Mouse (Mus musculus): ENCODE measurements around the gene Ly75. TPM values are rescaled to one million over a fixed set of nuclear protein-coding genes. Genes with fewer than 3 reads are reported as not detected.

Gene Ly75
- total and polyA plus RNA-seq, 2 experiments from 2014 or later: 2.0 to 2.5 TPM

- no peaks in the 10 kb centered on the region for H3K9me3 ChIP-seq (ENCODE audit: low read length)
- no peaks in the 10 kb centered on the region for H3K4me1 ChIP-seq (ENCODE audit: insufficient read depth, low read length)
- H3K4me2 ChIP-seq (ENCODE audit: low read depth, low read length): no peak overlapping the region
- H3K36me3 ChIP-seq (ENCODE audit: insufficient read depth, low read length): no peaks in the 10 kb centered on the region
- WGBS: 92% methylated on average over 7 of the region's 7 CpGs
- DNase-seq (ENCODE audit: low spot score) (no peak), ATAC-seq (no peak)
- no peak overlapping the region for H3K4me3 ChIP-seq (ENCODE audit: low read length)
- no peak overlapping the region for H3K9ac ChIP-seq (replicated peaks; ENCODE audit: low read length)
- H3K27ac ChIP-seq: no peak overlapping the region
- H3K27me3 ChIP-seq (ENCODE audit: insufficient read depth, low read length): no peaks in the 10 kb centered on the region
- no peak for TF ChIP-seq CTCF (IDR thresholded peaks at IDR 0.05; ENCODE audit: low read depth)
These were observed 35.2 kb downstream of the Ly75 start for GRCm38 (mm10) chr2:60347875-60348274.

GRCm38 (mm10) chr2:60346531-60346930 lies 36.6 kb downstream of the Ly75 start:
- no peak overlapping the region for H3K4me3 ChIP-seq (ENCODE audit: low read length)
- WGBS: 45% methylated on average over 8 of the region's 8 CpGs
- no peaks in the 10 kb centered on the region for H3K9me3 ChIP-seq (ENCODE audit: low read length)
- no peak overlapping the region for H3K9ac ChIP-seq (replicated peaks; ENCODE audit: low read length)
- DNase-seq (ENCODE audit: low spot score) (peak; percentile 40), ATAC-seq (no peak)
- H3K36me3 ChIP-seq (ENCODE audit: insufficient read depth, low read length): no peaks in the 10 kb centered on the region
- H3K27ac ChIP-seq: no peak overlapping the region
- H3K4me2 ChIP-seq (ENCODE audit: low read depth, low read length): no peak overlapping the region
- no peak for TF ChIP-seq CTCF (IDR thresholded peaks at IDR 0.05; ENCODE audit: low read depth)
- H3K4me1 ChIP-seq (ENCODE audit: insufficient read depth, low read length): no peaks in the 10 kb centered on the region
- no peaks in the 10 kb centered on the region for H3K27me3 ChIP-seq (ENCODE audit: insufficient read depth, low read length)

GRCm38 (mm10) chr2:60345717-60346116 lies 37.4 kb downstream of the Ly75 start:
- Histone ChIP-seq H3K4me2 (ENCODE audit: low read depth, low read length) (no peak overlapping the region), H3K9ac (replicated peaks; ENCODE audit: low read length) (no peak overlapping the region), H3K27ac (no peak overlapping the region), H3K27me3 (ENCODE audit: insufficient read depth, low read length) (no peaks in the 10 kb centered on the region), H3K4me3 (ENCODE audit: low read length) (no peak overlapping the region), H3K9me3 (ENCODE audit: low read length) (no peaks in the 10 kb centered on the region), H3K36me3 (ENCODE audit: insufficient read depth, low read length) (no peaks in the 10 kb centered on the region), H3K4me1 (ENCODE audit: insufficient read depth, low read length) (no peaks in the 10 kb centered on the region)
- WGBS: 47% methylated on average over 7 of the region's 7 CpGs
- ATAC-seq: no peak
- no peak for DNase-seq (ENCODE audit: low spot score)
- TF ChIP-seq CTCF (IDR thresholded peaks at IDR 0.05; ENCODE audit: low read depth): no peak

GRCm38 (mm10) chr2:60343607-60344289 lies 39.4 kb downstream of the Ly75 start:
- 37% methylated on average over 11 of the region's 11 CpGs for WGBS
- no peak for ATAC-seq
- no peak for TF ChIP-seq CTCF (IDR thresholded peaks at IDR 0.05; ENCODE audit: low read depth)
- Histone ChIP-seq H3K27ac (no peak overlapping the region), H3K4me3 (ENCODE audit: low read length) (no peak overlapping the region), H3K36me3 (ENCODE audit: insufficient read depth, low read length) (no peaks in the 10 kb centered on the region), H3K4me2 (ENCODE audit: low read depth, low read length) (no peak overlapping the region), H3K27me3 (ENCODE audit: insufficient read depth, low read length) (no peaks in the 10 kb centered on the region), H3K9me3 (ENCODE audit: low read length) (no peaks in the 10 kb centered on the region), H3K4me1 (ENCODE audit: insufficient read depth, low read length) (no peaks in the 10 kb centered on the region), H3K9ac (replicated peaks; ENCODE audit: low read length) (no peak overlapping the region)
- peak; percentile 18 for DNase-seq (ENCODE audit: low spot score)

GRCm38 (mm10) chr2:60342107-60342880 lies 40.8 kb downstream of the Ly75 start:
- H3K9ac ChIP-seq (replicated peaks; ENCODE audit: low read length): no peak overlapping the region
- ATAC-seq (no peak), DNase-seq (ENCODE audit: low spot score) (no peak)
- 46% methylated on average over 4 of the region's 4 CpGs for WGBS
- H3K4me3 ChIP-seq (ENCODE audit: low read length): no peak overlapping the region
- H3K27ac ChIP-seq: no peak overlapping the region
- H3K36me3 ChIP-seq (ENCODE audit: insufficient read depth, low read length): no peaks in the 10 kb centered on the region
- H3K4me2 ChIP-seq (ENCODE audit: low read depth, low read length): no peak overlapping the region
- H3K4me1 ChIP-seq (ENCODE audit: insufficient read depth, low read length): no peaks in the 10 kb centered on the region
- no peak for TF ChIP-seq CTCF (IDR thresholded peaks at IDR 0.05; ENCODE audit: low read depth)
- H3K27me3 ChIP-seq (ENCODE audit: insufficient read depth, low read length): no peaks in the 10 kb centered on the region
- no peaks in the 10 kb centered on the region for H3K9me3 ChIP-seq (ENCODE audit: low read length)

- no peaks in the 10 kb centered on the region for H3K4me1 ChIP-seq (ENCODE audit: insufficient read depth, low read length)
- no peak overlapping the region for H3K9ac ChIP-seq (replicated peaks; ENCODE audit: low read length)
- no peak for ATAC-seq
- no peak for TF ChIP-seq CTCF (IDR thresholded peaks at IDR 0.05; ENCODE audit: low read depth)
- H3K4me3 ChIP-seq (ENCODE audit: low read length): no peak overlapping the region
- 42% methylated on average over 9 of the region's 9 CpGs for WGBS
- H3K27ac ChIP-seq: no peak overlapping the region
- DNase-seq (ENCODE audit: low spot score): no peak
- H3K9me3 ChIP-seq (ENCODE audit: low read length): no peaks in the 10 kb centered on the region
- no peaks in the 10 kb centered on the region for H3K36me3 ChIP-seq (ENCODE audit: insufficient read depth, low read length)
- H3K27me3 ChIP-seq (ENCODE audit: insufficient read depth, low read length): no peaks in the 10 kb centered on the region
- no peak overlapping the region for H3K4me2 ChIP-seq (ENCODE audit: low read depth, low read length)
These were observed 45.2 kb downstream of the Ly75 start for GRCm38 (mm10) chr2:60337937-60338336.

- Histone ChIP-seq H3K4me1 (ENCODE audit: insufficient read depth, low read length) (no peaks in the 10 kb centered on the region), H3K9me3 (ENCODE audit: low read length) (no peaks in the 10 kb centered on the region), H3K4me2 (ENCODE audit: low read depth, low read length) (no peak overlapping the region), H3K36me3 (ENCODE audit: insufficient read depth, low read length) (no peaks in the 10 kb centered on the region), H3K27ac (no peak overlapping the region), H3K9ac (replicated peaks; ENCODE audit: low read length) (no peak overlapping the region), H3K4me3 (ENCODE audit: low read length) (no peak overlapping the region), H3K27me3 (ENCODE audit: insufficient read depth, low read length) (no peaks in the 10 kb centered on the region)
- ATAC-seq (no peak), DNase-seq (ENCODE audit: low spot score) (no peak)
- TF ChIP-seq CTCF (IDR thresholded peaks at IDR 0.05; ENCODE audit: low read depth): no peak
- WGBS: 97% methylated on average over 10 of the region's 10 CpGs
These were observed 54.5 kb downstream of the Ly75 start for GRCm38 (mm10) chr2:60328641-60329040.

Measured in hindbrain, postnatal 0 days (tissue).